Mouse (Mus musculus) forelimb bud, embryonic 11.5 days (tissue): ENCODE measurements at regions not wholly inside any gene's neighbourhood (a gene's known extent, or its start where the extent isn't known, plus 50 kb on each side); places are given as distances from the start of the nearest gene placed in this dataset.

Experiments
- DNase-seq: peaks from one replicate; pipeline ENCODE4 v3.0.0-alpha.2; 2012; ENCODE audit warnings: low read depth, low spot score

DNA sequence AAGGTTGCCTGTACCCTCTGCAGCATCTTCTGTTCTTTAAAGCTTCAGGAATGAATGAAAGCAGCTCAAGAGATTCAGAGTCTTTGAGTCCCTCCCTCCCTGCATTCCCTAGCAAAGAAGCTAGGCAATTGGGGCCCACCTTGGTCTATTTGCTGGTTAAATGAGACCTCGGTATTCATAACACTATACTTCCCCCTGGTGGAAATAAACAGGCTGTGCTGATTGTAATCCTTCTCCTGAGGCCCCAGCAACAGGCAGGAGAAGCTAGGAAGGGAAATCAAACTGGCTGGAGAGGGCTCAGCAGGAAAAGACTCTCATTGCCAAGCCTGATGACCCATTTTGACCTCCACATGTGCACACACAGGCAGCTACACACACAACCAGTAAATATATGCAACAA, 137.1 kb downstream of the Sh3bp4 start:
- DNase-seq, result peak; percentile 59

DNA sequence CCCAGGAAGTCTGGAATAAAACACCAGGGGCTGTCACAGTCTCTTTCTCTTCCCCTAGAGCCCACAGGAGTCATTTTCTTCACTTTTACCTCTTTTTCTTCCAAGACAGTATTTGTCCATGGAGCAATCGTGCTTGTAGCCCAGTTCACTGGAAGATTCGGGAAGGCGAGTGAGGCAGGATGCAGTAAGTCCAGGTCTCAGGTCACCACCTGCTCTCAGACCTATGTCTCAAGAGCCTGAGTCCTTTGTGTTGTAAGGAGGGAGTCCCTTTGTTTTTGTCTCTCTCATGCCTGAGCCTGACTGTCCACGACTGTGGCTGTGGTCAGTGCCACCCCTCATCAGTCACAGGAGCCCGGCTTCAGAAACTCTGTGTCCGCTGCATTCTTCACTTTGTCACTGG, 140.9 kb downstream of the Sh3bp4 start:
- DNase-seq, result no peak

DNA sequence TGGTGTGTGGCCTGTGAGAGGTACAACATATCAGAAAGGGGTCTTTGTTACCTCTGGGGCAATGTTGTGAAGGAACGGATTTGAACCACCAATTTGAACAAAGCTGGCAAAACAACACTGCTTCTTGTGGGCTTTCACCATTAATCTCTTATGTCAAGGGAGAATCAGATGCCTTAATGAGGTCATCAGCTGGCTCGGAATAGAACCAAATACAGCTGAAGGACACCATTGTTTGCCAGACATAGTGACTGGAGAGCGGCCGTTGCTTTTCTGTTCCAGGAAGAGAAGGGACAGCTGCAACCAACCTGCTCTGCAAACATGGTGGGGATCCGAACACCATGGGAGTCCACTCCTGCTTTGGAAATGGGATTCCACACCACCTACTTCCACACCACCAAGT, 158.2 kb downstream of the Sh3bp4 start:
- DNase-seq, result no peak

DNA sequence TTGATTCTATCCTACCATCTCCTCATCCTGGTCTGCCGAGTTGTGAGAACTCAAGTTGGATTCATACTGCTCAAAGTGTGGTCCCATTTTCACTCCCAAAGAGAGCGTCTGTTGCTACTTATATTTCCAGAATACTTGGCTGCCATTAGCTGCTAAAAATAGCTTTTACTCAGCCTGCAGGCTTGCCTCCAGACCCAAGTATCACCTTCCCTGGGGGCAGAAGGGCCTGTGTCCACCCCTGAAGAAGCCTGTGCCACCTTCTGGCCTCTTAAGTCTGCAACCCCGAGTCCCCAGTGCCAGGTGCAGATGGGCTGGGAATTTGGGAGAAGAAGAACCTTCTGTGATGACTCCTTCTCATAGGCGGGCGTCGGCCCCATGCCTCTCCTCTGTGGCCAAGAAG, 161.5 kb downstream of the Sh3bp4 start:
- no peak for DNase-seq

DNA sequence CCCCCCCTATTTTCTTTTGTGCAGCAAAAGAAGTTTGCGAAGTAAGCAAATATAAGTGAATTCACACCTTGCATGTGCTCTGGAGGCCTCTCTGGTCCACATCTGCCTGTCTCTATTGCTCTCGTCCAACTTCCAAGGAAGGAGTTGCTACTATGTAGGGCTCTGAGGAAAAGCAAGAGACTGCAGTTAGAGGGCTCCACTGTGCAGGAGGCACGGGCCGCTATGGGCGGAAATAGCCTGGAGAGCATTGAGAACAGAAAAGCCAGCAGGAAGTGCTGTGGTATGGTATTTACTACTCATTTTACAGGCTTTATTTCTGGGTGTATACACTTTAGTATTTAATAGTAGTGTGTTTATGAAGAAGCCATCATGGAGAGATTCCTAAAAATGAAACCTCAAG, 162.2 kb downstream of the Sh3bp4 start:
- DNase-seq, result no peak

DNA sequence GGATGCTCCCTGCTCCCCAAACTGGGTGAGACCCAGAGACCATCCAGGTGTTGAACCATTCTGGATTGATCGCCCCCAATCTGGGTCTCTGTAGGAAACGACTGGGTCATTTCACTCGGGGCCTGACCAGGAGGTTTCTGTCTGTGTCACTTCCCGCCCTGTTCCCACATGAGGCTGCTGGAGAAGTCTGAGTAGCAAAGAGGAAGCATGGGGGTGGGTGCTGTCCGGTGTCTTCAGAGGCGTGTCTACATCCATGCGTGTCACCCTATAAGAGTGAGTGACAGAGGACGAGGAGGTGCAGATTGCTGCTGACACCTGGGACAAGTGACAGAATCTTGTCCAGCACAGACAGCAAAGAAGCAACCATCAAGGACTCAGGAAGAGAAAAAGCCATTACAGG, 164.7 kb downstream of the Sh3bp4 start:
- no peak for DNase-seq

DNA sequence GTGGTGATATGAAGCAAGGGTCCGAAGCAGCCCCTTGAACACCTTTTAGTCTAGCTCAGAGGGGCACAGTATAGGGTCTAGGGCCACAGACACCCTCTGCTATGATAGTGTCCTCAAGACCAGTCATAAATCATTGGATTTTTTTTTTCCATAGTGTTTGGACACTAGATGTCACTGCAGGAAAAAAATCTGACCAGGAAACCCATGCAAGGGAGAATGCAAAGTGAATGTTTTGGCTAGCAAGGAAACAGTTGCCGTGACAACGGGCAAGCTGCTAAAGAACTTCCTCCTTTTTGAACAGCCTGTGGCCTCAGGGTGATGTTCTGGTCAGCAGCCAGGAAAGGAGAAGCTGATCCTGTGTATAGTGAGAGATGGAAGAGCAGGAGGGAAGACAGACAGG, 165.1 kb downstream of the Sh3bp4 start:
- DNase-seq, result peak; percentile 77

DNA sequence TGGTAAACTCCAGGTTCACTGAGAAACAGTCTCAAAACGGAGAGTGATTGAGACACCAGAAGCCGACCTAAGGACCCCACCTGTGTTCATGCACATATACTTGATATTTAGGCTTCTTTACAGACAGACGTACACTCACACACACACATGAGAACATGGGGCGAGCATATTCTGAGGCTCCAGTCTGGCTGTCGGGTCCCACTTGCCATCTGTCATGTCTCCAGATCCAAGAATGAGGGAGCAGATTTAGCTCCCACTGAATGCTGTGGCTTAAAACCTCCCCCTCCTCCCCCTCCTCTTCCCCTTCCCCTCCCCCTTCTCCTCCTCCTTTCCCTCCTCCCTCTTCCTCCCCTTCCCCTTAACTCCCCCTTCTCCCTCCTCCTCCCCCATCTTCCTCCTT, 167.5 kb downstream of the Sh3bp4 start:
- DNase-seq, result no peak

DNA sequence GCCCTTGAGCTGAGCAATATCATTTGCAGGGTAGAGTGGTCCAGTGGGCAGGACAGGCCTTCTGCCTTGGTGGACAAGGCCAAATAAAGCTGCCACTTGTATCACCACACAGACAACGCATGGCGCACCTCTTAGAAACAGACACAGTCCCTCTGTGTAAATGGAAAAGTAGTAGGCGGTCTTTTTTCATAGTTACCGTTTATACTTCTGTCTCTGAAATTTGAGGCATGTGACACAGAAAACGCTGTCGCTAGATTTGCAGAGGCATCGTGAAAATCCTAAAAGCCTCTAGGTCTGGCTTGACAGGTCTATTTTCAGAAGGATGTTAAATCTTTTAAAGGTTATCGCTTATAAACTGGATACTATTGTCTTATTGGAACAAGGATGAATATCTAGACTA, 174.4 kb downstream of the Sh3bp4 start:
- no peak for DNase-seq

DNA sequence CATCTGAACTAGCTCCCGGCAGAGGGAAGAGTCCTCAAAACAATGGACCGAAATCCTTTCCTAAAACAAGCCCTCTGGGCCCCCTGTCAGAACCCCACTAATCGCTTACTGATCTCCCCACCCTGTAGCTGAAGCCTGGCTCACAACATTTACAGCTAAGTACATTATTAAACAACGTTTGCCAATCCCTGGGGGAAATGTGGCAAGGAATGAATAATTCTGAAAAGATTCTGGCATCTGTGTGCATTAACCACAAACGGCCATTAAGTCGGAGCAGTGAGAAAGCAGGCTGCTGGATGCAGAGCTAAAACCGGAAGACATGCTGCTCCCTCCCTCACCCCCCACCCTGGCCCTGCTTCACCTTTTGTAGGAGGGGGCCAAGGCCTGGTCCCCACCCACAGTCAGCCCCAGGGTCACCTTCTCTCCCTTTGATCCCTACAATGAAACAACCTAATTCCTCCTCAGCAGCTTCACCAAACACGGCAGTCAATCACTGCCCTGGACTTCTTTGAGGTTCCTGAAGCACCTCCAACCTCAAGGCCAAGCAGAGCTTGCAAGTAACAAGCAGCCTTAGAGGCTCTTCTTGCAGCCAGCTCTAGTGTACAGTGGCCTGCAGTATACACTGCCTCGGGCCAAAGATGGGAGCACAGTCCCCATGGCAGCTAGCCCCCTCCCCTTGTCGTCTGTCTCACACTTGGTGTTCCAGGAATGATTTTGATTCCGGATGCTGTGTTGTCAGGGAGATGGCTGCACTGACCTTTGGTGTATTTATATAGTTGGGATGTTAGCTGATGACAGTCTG, 175.2 kb downstream of the Sh3bp4 start:
- peak; percentile 34 for DNase-seq

DNA sequence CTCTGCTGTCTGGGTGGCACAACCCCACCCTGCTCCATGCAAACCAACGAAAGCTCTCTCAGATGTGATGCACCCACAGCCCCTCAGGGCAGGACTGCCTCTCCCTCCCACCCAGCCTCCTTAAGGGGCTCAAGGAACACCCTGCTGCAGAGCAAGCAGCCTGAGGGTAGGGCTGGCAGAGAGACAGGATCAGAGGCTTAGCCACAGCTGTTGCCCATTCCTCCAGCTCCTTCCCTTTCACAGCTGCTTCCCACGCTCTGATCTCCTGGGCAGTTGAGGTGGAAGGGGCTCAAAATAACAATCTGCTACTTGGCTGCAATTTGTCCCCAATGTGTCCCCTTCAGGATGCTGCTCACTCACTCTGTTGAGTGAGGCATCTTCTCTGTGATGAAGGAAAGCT, 181.5 kb downstream of the Sh3bp4 start:
- DNase-seq, result peak; percentile 12

DNA sequence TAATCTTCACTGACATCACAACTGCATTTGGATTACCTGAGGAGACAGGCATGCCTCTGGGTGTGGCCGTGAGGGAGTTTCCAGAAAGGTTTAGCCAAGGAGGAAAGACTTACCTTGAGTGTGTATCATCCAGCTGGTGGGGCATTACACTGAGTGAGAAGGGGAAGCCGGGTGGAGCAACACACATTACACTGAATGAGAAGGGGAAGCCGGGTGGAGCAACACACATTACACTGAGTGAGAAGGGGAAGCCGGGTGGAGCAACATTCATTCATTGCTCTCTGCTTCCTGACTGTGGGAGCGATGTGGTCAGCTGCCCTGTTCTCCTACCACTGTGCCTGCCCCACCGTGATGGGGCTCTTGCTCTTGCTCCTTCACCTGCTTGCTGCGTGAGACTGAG, 182.3 kb downstream of the Sh3bp4 start:
- no peak for DNase-seq

DNA sequence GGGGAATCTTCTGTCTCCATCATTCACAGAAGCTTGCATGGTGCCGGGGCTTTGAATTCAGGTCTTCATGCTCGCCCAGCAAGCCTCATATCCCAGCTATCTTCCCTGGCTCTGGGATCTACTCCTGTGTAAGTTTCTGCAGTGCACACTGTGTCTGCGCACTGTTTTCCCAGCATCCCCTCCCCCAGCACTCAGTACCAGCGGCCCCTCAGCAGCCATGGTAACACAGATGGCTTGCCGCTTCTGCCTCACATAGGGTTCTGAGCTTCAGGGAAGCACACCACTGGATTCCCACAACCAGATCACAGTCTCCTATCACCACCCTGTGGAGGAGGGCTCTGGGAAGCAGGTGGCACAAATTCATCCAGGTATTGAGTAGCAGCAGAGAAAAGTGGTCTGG, 187.7 kb downstream of the Sh3bp4 start:
- no peak for DNase-seq

DNA sequence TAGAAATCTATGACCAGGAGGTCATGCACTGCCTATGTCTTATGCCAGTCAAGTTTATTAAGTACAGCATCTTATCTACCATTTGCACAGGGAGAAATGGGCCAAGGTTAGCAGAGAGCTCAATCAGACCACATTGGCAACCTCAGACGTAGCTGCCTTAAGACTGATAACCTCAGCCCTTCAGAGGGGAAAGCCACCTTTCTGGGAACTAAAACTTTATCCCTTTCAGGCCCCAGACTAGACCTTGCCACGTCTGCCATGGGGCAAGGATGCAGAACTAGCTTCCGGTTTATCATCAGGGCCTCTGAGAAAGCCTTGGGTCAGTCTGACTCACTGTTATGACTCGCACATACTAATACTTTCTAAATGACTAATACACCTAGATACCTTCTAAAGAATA, 188.8 kb upstream of the Agap1 start:
- no peak for DNase-seq

DNA sequence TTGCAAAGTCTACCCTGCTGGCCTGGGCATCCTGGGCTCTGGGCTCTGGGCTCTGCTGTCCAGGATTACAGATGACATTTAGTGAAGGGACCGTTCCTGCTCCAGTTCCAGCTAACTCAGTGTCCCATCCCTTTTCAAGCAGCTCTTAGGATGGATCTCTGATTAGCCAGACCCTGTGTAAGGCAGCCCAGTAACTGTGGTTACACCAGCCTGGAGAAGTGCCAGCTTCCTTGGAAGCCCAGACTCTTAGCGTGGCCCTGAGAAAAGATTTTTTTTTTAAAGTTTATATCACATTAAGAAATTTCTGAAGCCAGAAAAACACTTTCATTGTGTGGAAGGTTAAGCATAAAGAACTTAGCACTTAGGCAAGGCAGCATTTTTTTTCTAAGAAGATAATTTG, 185.8 kb upstream of the Agap1 start:
- DNase-seq, result no peak

DNA sequence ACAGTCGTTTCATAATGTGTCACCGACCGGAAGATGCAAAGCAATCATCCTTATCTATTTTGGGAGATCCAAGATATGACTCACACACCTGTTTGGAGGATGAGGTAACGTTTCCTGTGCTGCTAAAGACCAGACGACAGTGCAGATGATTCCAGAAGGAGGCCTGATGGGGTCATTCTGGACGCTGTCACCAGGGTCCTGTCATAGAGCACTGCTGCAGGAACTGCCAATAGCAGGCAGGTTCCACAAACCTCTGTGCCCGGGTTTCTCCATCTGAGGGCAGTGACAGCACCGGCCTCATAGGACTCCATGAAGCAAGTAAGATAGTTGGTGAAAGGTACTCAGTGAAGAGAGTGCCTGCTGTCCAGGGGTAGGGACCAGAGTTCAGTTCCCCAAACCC, 182.9 kb upstream of the Agap1 start:
- no peak for DNase-seq

DNA sequence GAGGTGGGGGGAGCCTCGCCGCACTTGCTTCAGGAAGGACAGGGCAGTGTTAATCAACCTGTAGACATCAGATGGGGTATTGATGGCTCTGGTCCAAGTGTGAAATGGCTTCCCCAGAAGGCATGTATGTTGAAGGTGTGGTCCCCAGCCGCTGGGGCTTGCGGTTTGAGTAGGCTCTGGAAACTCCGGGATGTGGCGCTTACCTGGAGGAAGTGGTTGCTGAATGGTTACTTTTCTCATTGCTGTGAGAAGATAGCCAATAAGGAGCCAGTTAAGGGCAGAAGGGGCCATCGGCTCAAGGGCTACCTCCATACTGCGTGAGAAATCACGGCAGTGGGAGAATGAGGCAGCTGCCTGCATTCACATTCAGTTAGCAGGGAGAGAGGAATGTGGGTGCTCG, 181.6 kb upstream of the Agap1 start:
- no peak for DNase-seq

DNA sequence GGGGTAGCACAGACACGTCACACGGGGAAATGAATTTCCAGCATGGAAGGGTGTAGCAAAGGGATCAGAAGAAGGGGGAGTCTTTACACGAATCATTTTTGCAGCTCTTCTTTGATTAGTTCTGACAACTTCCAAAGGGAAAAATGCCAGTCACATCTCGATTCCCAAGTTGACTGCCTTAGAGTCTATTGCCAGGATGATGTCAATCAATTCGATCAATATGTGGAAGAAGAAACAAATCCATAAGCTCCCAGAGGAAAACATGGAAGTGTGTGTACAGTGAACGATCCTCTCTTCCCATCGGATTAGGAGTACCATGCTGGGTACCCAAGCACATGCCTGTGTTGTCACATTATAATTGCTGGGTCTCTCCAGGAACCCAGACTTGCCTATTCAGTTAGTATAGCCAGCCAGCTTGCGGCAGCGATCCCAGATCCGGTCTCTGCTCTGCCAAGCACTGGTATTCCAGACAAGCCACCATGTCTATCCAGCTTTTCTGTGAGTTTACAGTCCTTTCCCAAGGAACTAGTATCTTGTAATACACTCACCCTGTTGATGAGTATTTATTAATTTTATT, 180.7 kb upstream of the Agap1 start:
- no peak for DNase-seq

DNA sequence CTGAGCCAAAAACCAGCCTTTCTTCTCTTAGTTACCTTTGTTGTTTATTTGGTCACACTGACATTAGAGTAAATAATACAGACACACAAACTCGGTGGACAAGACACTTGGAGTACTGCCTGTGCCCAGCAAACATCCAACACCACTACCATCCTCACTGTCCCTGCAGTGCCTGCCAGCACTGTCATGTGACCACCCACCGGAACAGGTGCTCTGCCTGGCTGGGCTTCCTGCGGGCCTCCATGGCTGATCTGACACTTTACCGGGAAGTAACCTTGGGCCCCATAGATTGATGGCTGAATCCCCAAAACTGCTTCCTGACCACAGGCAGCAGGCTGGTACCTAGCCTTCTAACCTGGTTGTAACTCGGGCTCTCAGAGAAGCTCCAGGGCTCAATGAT, 175.2 kb upstream of the Agap1 start:
- DNase-seq, result no peak

DNA sequence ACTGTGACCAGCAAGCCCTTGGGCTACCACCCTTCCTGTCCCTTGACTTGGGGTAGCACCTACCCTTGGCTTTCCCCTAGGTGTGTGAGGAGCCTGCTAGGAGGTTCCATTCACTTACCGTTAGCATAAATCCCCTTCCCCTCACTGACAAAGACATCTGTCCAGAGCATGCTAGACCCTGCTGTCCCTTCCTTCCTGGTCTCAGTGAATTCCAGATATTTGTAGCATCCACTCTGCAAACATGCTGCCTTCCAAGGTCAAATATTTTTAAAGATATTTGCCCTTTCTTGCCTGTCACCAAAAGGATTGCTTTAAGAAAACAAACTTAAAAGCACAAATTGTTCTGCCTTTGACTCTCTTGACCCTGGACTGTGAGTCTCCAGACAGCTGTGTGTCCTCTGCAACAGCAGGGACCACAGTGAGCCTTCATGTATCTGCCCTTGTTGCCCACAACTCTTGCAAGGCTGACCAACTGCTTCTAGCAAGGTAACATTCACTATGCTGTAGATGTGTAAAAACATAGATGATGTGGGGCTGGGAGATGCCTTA, 173.4 kb upstream of the Agap1 start:
- no peak for DNase-seq

DNA sequence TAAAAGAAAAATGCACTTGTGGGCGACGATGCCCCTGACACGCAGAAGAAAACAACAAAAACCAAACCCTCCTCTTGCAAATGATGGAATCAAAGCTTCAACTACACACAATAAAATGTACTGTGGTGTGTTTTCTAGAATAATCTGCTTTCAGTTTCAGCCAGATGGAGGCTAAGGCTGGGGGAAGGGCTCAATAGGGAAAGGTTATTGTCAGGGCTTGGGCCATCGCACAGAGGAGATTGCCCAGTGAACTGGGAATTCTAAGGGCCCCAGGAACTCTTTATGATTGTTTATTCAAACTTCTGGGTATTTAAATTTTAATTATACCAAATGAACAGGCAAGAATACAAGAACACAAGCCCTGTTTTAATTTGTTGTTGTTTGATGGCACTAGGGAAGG, 169.6 kb upstream of the Agap1 start:
- no peak for DNase-seq

DNA sequence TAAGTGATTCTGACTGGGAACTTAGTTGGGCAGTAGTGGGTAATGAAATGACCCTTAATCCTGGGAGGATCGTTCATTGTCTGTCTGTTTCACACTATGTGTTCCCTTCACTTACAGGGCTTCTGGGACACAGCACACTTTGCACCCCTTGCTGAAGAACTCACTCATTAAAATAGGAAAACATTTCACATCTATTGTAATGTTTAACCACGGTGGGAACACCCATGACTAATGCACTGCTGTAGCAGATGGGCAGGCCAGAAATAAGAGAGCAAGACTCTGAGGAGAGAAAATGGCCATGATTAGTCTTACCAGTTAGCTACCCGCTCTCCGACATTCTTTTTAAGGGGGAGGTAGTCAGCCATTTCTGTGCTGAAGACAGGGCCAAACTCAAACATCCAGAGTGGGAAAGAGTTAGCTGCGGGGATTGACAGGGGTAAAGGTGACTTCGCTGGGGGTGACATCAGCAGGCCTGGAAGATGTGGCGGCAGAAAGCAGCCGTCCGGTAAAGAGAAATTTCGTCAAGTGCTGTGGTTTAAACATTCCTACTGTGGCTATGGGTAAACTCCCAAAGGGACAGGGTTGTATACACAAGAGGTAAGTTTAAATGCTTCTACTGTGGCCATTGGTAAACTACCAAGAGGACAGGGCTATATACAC, 167.3 kb upstream of the Agap1 start:
- DNase-seq, result no peak

DNA sequence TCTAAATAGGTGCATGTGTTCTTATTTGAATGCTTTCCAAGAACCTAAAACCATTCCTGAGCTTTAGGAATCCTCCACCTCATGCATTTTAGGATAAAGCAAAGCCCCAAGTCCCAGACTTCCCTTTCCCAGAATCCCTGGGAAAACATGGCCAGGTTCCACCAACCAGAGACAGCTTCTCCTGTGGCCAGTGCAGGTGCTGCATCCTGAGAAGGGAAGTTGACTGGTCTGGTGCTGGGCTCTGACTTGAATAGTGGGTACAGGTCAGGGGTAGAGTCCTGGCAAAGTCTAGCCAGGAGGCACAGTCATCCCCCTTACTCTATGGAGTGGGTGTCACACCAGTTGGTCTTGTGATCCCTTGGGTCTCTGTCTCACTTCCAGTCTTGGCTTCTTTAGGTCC, 166.6 kb upstream of the Agap1 start:
- DNase-seq, result no peak
